Mouse (Mus musculus) lung, postnatal 10 days (tissue): ENCODE measurements around the gene Serpina3g.
"Not testable (repeated sequence)": the region's sequence is repeated elsewhere in the genome, so short reads cannot be mapped to it uniquely, and the experiment has no call there.

Experiments
- DNase-seq: peaks from one replicate; pipeline ENCODE4 v3.0.0; 2021

The Serpina3g gene

DNA sequence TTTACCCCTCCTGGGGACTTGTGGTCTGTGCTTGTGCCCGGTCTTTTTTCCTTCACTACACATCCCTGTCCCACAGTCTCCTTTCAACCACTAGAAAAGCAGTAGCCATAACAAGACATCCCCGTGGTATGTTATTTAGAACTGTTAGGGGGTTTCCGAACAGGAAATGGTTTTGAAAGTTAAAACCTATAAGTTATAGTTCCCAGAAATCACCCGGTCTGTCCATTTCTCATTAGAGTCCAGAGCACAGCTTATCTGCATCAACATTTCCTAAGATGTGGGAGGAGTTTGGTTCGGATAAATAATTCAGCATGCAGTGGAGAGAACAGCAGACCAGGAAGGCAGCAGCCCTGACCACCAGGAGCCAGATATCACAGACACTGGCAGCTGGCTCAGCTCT is at the start of gene Serpina3g:
Gene Serpina3g, plus strand, starts transcription at position 331 of the 400 bp plus-strand sequence.
- no peak for DNase-seq

DNA sequence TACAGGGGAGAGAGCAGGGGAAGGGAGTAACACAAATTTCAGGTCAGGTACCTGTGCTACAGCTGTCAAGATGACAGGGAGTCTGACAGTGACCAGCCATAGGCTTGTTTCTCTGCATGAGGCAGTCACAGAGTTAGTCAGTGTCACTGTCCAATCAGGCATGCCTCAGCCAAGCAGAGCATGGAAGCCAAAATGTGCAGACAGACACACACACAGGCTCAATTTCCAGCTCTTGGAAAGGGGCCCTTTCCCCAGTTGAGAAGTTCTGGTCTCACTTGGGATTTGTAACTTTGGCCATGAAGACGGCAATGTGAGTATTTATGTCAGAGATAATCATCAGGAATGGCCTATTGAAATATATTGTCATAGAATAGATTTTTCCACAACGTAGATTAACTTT is 46.8 kb upstream of the Serpina3g start:
- no peak for DNase-seq

DNA sequence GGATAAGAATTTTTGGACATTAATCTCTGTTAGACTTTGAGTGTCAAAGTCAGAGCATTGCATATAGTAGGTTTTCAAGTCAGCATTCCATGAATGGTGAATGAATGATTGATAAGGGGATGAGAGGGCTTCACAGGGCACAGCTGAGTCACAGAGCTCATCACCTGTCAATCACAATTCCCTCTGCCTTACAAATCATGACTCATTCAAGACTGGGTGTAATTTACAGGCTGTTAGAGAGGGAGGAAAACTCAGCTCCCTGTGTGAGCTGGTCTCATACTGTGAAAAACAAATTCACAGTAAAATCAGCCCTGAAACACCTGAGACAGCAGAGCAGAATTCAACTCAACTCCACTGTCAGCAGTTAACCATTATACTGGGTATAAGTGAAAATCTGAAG is 45.2 kb upstream of the Serpina3g start:
- DNase-seq: no peak

- DNase-seq: no peak
Observed at GRCm38 (mm10) chr12:104209149-104209548, 26.9 kb upstream of the Serpina3g start.

DNA sequence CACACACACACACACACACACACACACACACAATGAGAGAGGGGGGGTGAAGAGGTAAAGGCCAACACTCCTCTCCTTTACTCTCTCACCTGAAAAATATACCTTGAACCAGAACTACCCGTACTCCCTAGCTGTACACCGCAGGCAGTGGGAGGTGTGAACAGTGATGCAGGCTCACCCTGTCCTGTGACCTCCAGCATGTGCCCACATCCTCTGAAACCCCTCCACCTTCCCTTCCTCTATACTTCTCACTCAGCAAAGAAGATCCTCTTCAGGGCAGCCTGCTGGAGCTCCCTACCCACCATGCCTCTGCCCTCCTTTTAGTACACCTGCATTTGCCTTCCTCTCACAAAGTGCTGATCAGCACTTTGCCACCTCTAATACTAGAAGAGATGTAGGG is 26.2 kb upstream of the Serpina3g start:
- DNase-seq: no peak

DNA sequence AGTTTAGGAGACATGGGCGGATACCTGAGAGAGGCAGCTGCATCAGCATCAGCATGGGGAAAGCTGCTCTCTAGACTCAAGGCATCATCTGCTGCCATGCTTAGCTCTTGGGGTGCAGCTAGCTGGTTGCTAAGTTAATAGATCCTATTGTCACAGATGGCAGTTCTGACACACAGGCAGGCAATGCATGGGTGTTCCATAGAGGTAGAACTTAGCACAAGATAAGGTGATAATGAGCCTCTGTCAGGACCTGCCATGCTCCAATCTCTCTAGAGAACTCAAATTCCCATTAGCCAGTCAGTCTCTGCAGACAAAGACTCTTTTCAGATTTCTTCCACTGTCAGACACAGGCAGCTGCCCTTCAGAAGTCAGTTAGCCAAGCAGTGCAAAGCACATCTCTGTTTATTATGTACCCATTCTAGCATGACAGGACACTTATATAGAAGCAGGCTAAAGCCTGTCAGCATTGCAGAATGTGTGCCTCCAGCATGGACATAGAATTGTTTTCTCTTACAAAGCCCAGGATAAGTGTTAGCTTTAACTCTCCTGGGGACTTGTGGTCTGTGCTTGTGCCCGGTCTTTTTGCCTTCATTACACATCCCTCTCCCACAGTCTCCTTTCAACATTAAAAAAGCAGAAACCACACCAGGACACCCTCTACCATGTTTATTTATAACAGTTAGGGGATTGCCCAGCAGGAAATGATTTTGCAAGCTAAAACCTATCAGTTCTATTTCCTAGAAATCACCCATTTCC is 22.2 kb upstream of the Serpina3g start:
- DNase-seq: no peak

DNA sequence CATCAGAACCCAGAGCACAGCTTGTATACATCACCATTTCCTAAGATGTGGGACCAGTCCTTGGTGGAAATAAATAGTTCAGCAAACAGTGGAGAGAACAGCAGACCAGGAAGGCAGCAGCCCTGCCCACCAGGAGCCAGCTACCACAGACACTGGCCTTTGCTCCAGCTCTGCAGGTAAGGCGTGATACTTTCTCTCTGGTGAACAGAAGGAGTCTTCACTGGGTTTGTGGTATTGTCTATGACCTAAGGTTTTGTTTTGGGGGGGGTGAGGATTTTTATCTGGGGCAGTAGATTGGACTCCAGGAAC is 21.6 kb upstream of the Serpina3g start, which contains the start of gene Serpina3f:
Gene Serpina3f, plus strand, starts transcription at position 100 of the 309 bp plus-strand sequence.
- no peak for DNase-seq

- no peak for DNase-seq
Observed at GRCm38 (mm10) chr12:104215249-104215648, 20.8 kb upstream of the Serpina3g start.

DNA sequence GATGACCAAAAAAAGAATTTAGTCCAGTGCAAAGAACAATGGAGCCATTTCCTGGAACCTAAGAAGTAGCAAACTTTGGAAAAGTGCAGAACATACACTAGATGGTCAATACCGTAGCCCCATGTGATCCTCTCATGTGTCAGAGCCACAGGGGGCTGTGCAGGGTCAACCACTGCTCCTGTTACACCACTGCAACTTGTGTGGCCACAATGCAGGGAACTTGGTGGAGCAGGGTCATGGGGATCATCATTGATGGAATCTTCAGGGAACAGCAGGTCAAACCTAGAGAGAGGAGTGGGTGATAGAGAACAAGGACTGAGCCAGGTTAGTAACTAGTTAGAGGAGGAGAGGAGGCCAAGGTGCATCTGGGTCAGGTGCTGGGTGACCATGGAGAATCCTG is 14.4 kb upstream of the Serpina3g start:
- no peak for DNase-seq

- DNase-seq: no peak
Observed at GRCm38 (mm10) chr12:104223690-104224089, 12.4 kb upstream of the Serpina3g start.

DNA sequence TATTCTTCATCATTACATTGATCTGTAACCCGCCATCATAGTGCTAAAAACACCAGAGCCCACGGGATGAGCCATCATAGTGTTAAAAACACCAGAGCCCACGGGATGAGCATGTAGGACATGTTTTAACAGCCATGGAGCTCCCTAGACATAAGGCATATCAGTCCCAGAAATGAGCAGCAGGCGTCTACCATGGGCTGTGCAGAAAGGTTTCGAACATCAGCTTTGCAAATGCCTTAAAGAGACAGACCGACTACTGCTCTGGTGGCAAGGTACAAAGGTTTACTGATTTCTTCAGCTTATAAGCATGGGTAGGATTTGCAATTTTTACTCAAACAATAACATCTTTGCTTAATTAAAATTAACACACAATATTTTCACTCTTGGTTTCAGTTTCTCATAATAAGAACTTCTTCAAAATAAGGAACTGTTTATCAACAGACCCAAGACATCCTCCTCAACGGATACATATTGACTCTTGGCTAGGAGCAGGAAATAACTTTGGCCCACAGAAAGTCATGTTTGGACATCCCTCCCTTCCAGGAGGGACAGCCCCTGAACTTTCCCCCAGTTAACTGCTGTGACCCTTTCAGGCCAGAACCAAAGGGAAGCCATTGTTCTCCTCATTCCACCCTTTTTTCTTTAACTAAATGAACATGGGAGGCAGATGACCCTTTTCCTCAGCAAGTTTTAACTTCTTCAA is 11.3 kb upstream of the Serpina3g start:
- DNase-seq: peak; percentile 19

DNA sequence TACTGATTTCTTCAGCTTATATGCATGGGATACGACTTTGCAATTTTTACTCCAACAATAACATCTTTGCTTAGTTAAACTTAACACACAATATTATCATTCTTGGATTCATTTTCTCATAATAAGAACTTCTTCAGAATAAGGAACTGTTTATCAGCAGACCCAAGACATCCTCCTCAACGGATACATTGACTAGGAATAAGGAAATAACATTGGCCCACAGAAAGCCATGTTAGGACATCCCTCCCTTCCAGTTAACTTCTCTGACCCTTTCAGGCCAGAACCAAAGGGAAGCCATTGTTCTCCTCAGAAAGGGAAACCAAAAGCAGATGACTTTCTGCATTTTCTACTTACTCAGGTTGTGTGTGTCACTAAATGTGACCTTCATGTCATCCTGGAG is 5.3 kb upstream of the Serpina3g start:
- no peak for DNase-seq

DNA sequence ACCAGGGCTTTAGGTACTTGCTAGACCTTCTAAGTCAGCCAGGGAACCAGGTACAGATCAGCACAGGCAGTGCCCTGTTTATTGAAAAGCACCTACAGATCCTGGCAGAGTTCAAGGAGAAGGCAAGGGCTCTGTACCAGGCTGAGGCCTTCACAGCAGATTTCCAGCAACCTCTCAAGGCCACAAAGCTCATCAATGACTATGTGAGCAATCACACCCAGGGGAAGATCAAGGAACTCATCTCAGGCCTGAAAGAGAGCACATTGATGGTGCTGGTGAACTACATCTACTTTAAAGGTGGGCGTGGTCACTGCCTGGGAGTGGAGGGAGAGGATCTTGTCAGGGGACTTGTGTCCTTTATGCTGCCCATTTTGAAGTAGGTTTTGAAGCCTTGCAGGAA is 2.0 kb downstream of the Serpina3g start:
- DNase-seq: not testable (repeated sequence)

DNA sequence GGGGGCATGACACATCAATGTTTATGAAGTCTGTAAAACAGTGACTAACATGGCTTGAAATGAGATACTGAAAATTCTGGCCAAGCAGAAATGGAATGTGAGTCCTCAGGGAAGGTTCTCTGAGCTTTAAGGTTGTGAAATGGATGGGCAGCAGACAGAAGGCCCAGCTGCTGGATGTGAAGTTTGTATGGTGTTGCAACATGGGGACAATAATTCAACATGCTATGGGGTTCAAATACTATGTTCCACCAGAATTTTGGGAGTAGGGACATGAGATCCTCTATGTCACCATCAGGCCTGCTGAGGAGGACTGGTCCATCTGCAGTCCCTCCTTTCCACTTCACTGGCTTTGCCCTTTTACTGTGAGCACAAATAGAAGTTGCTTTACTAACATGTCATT is 7.3 kb downstream of the Serpina3g start:
- peak; percentile 7 for DNase-seq

DNA sequence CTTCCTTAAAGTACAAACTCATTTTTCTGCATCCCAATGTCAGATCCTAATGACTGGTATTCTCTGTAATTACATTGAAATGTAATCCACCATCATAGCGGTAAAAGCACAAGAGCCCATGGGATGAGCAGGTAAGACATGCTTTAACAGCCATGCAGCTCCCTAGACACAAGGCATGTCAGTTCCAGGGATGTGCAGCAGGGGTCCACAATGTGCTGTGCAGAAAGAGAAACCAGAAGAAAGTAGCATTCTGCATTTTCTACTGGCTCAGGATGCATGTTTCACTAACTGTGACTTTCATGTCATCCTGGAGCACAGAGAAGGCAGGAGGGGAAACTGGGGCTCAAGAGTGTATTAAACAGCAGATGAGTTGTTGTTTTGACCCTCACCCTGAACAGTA is 9.0 kb downstream of the Serpina3g start:
- DNase-seq: peak; percentile 46

GRCm38 (mm10) chr12:104245595-104245994 is 9.6 kb downstream of the Serpina3g start:
- DNase-seq: no peak

DNA sequence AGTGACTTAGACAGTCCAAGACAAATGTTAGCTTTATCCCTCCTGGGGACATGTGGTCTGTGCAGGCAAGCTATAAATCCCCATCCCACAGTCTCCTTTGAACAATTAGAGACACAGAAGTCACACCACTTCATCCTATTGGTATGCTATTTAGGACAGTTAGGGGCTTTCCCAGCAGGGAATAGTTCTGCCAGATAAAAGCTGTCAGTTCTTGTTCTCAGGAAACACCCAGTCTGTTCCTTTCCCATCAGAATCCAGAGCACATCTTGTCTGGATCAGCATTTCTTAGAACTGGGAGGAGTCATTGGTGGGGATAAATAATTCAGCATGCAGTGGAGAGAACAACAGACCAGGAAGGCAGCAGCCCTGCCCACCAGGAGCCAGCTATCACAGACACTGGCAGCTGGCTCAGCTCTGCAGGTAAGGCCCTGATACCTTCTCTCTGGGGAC is 11.5 kb downstream of the Serpina3g start:
- peak; percentile 11 for DNase-seq

GRCm38 (mm10) chr12:104248231-104248630 is 12.2 kb downstream of the Serpina3g start:
- no peak for DNase-seq

- DNase-seq: no peak
Observed at GRCm38 (mm10) chr12:104261041-104261440, 25.0 kb downstream of the Serpina3g start.

- peak; percentile 46 for DNase-seq
Observed at GRCm38 (mm10) chr12:104262863-104263262, 26.8 kb downstream of the Serpina3g start, which contains the start of gene Serpina3i. Serpina3i (plus strand) TSS chr12:104263122.

- DNase-seq: no peak
Observed at GRCm38 (mm10) chr12:104266374-104266773, 30.3 kb downstream of the Serpina3g start.

- no peak for DNase-seq
Observed at GRCm38 (mm10) chr12:104278216-104279055, 42.4 kb downstream of the Serpina3g start.

- no peak for DNase-seq
Observed at GRCm38 (mm10) chr12:104279056-104279435, 43.0 kb downstream of the Serpina3g start.
